Mouse (Mus musculus): ENCODE measurements around the gene Smo.

DNA sequence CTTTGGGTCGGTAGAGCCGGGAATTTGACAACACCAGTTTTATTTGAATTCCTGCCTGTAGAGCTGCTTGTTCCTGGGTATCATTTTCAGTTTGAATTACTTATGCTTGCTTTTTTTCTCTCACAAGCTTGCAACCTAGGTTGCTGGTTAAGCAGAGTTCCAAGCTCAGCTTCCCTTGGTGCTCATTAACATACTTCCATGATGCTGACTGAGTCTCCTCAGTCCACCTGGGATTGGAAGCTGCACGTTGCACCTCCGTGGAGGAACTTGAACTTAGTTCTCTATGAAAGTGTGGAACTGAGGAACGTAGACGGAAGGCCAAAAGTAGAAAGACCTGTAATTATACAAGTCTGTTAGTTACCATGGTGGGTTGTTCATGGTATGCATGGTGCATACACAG lies 48.7 kb downstream of the Smo start:
- TF ChIP-seq POLR2A (IDR thresholded peaks at IDR 0.05; ENCODE audit: borderline replicate concordance, control insufficient read depth, low read depth, low read length) = no peak
- TF ChIP-seq CTCF (IDR thresholded peaks at IDR 0.05; ENCODE audit: control insufficient read depth, insufficient read depth, low read length) = no peak

Data from bone marrow, adult 2 months (tissue).